Mouse (Mus musculus) cerebellum, adult 11 months (tissue): ENCODE data around the gene Setdb1.
"Not testable (repeated sequence)": the region's sequence is repeated elsewhere in the genome, so short reads cannot be mapped to it uniquely, and the experiment has no call there.

Source experiments
- DNase-seq: peaks from one replicate; pipeline ENCODE4 v3.0.0; 2022

Setdb1 gene

GRCm38 (mm10) chr3:95356701-95357449, at the start of gene Setdb1:
Gene Setdb1 (minus strand): TSS chr3:95357202.
- DNase-seq: peak; percentile 92

- no peak for DNase-seq
These were observed 45.7 kb upstream of the Setdb1 start, which contains the start of gene 4930558C23Rik for GRCm38 (mm10) chr3:95402741-95403140. Gene 4930558C23Rik (minus strand): TSS chr3:95402841.

- DNase-seq: no peak
These were observed 37.4 kb upstream of the Setdb1 start for GRCm38 (mm10) chr3:95394385-95394784.

GRCm38 (mm10) chr3:95385401-95386075, 28.5 kb upstream of the Setdb1 start:
- DNase-seq: no peak

GRCm38 (mm10) chr3:95373208-95373607, 16.2 kb upstream of the Setdb1 start:
- no peak for DNase-seq

GRCm38 (mm10) chr3:95370101-95370500, 13.1 kb upstream of the Setdb1 start:
- no peak for DNase-seq

- DNase-seq: not testable (repeated sequence)
These were observed 3.3 kb upstream of the Setdb1 start for GRCm38 (mm10) chr3:95360276-95360675.

GRCm38 (mm10) chr3:95357746-95358145, 744 bp upstream of the Setdb1 start:
- DNase-seq: no peak

- DNase-seq: not testable (repeated sequence)
These were observed 974 bp downstream of the Setdb1 start for GRCm38 (mm10) chr3:95355911-95356544.

GRCm38 (mm10) chr3:95349491-95349890, 7.5 kb downstream of the Setdb1 start:
- DNase-seq: no peak

GRCm38 (mm10) chr3:95348343-95348742, 8.7 kb downstream of the Setdb1 start:
- DNase-seq: not testable (repeated sequence)

- DNase-seq: no peak
These were observed 10.5 kb downstream of the Setdb1 start for GRCm38 (mm10) chr3:95346454-95346853.

- not testable (repeated sequence) for DNase-seq
These were observed 13.5 kb downstream of the Setdb1 start for GRCm38 (mm10) chr3:95343356-95344000.

GRCm38 (mm10) chr3:95338251-95338650, 18.8 kb downstream of the Setdb1 start:
- no peak for DNase-seq

GRCm38 (mm10) chr3:95337345-95337744, 19.7 kb downstream of the Setdb1 start:
- DNase-seq: no peak

GRCm38 (mm10) chr3:95331528-95331927, 25.5 kb downstream of the Setdb1 start:
- no peak for DNase-seq

GRCm38 (mm10) chr3:95328803-95329404, 28.1 kb downstream of the Setdb1 start:
- no peak for DNase-seq

GRCm38 (mm10) chr3:95324454-95325144, 32.4 kb downstream of the Setdb1 start:
- DNase-seq: no peak

GRCm38 (mm10) chr3:95323429-95323828, 33.6 kb downstream of the Setdb1 start:
- no peak for DNase-seq

GRCm38 (mm10) chr3:95319701-95320625, 37.0 kb downstream of the Setdb1 start:
- no peak for DNase-seq

- no peak for DNase-seq
These were observed 37.9 kb downstream of the Setdb1 start for GRCm38 (mm10) chr3:95319110-95319509.
